Mouse (Mus musculus): ENCODE measurements around the gene Cep104. TPM values are rescaled to one million over a fixed set of nuclear protein-coding genes. Genes with fewer than 3 reads are reported as not detected.

Cep104 gene
- polyA plus RNA-seq, 1 experiment from 2014 or later, result 21.5 TPM

Other genes with a start within 250 kb of the Cep104 start
- 138 and 162 TPM in 2 replicates for gene A430005L14Rik, start 18.0 kb upstream of the Cep104 start, polyA plus RNA-seq (2016; fragmentation: Nextera tagmentation; extraction: Ambion mirVana)
- gene Dffb, start 68 bp upstream of the Cep104 start, polyA plus RNA-seq (2016; fragmentation: Nextera tagmentation; extraction: Ambion mirVana), result 13.1 and 14.3 TPM in 2 replicates
- gene Lrrc47, start 36.5 kb downstream of the Cep104 start, polyA plus RNA-seq (2016; fragmentation: Nextera tagmentation; extraction: Ambion mirVana), result 21.3 and 23.0 TPM in 2 replicates
- gene Smim1, start 51.0 kb downstream of the Cep104 start, polyA plus RNA-seq (2016; fragmentation: Nextera tagmentation; extraction: Ambion mirVana), result 18.4 and 21.2 TPM in 2 replicates
- not detected in 2 replicates for gene Ccdc27, start 67.5 kb downstream of the Cep104 start, polyA plus RNA-seq (2016; fragmentation: Nextera tagmentation; extraction: Ambion mirVana)
- gene Trp73, start 165.0 kb downstream of the Cep104 start, polyA plus RNA-seq (2016; fragmentation: Nextera tagmentation; extraction: Ambion mirVana), result 0.30 and 0.36 TPM in 2 replicates
- 47.2 and 53.1 TPM in 2 replicates for gene Wrap73, start 167.2 kb downstream of the Cep104 start, polyA plus RNA-seq (2016; fragmentation: Nextera tagmentation; extraction: Ambion mirVana)
- gene Tprgl, start 185.5 kb downstream of the Cep104 start, polyA plus RNA-seq (2016; fragmentation: Nextera tagmentation; extraction: Ambion mirVana), result 120 and 129 TPM in 2 replicates
- gene Megf6, start 195.5 kb downstream of the Cep104 start, polyA plus RNA-seq (2016; fragmentation: Nextera tagmentation; extraction: Ambion mirVana), result 21.6 and 23.4 TPM in 2 replicates